Mouse (Mus musculus): ENCODE data around the gene Kdm2a. TPM values are rescaled to one million over a fixed set of nuclear protein-coding genes. Genes with fewer than 3 reads are reported as not detected.

The Kdm2a gene
- polyA plus RNA-seq, 1 experiment, result 9.4 TPM

- Histone ChIP-seq H3K27me3 (replicated peaks) (peaks cover 58% of the 10 kb centered on the region), H3K4me1 (peaks cover 50% of the 10 kb centered on the region), H3K36me3 (replicated peaks; ENCODE audit: low read length) (no peaks in the 10 kb centered on the region), H3K9me3 (peaks cover 14% of the 10 kb centered on the region), H3K4me3 (replicated peaks) (no peak overlapping the region)
- no peak for TF ChIP-seq FLI1 (IDR thresholded peaks at IDR 0.05; ENCODE audit: low read length)
- no peak for TF ChIP-seq GATA1 (IDR thresholded peaks at IDR 0.05; ENCODE audit: borderline replicate concordance, low read length)
These were observed 39.8 kb upstream of the Kdm2a start for GRCm38 (mm10) chr19:4437886-4438285.

GRCm38 (mm10) chr19:4436254-4436653 is 38.2 kb upstream of the Kdm2a start:
- no peak for TF ChIP-seq FLI1 (IDR thresholded peaks at IDR 0.05; ENCODE audit: low read length)
- no peak for TF ChIP-seq GATA1 (IDR thresholded peaks at IDR 0.05; ENCODE audit: borderline replicate concordance, low read length)
- H3K4me1 ChIP-seq, result peaks cover 38% of the 10 kb centered on the region
- H3K4me3 ChIP-seq (replicated peaks), result no peak overlapping the region
- peaks cover 14% of the 10 kb centered on the region for H3K9me3 ChIP-seq
- H3K36me3 ChIP-seq (replicated peaks; ENCODE audit: low read length), result no peaks in the 10 kb centered on the region
- H3K27me3 ChIP-seq (replicated peaks), result peaks cover 69% of the 10 kb centered on the region

- Histone ChIP-seq H3K9me3 (peaks cover 14% of the 10 kb centered on the region), H3K27me3 (replicated peaks) (peaks cover 61% of the 10 kb centered on the region), H3K4me1 (peaks cover 26% of the 10 kb centered on the region), H3K4me3 (replicated peaks) (no peak overlapping the region), H3K36me3 (replicated peaks; ENCODE audit: low read length) (no peaks in the 10 kb centered on the region)
- TF ChIP-seq FLI1 (IDR thresholded peaks at IDR 0.05; ENCODE audit: low read length) (no peak), GATA1 (IDR thresholded peaks at IDR 0.05; ENCODE audit: borderline replicate concordance, low read length) (no peak)
These were observed 36.9 kb upstream of the Kdm2a start for GRCm38 (mm10) chr19:4434999-4435398.

GRCm38 (mm10) chr19:4433756-4434155 is 35.7 kb upstream of the Kdm2a start:
- Histone ChIP-seq H3K9me3 (peaks cover 14% of the 10 kb centered on the region), H3K4me3 (replicated peaks) (no peak overlapping the region), H3K4me1 (peaks cover 14% of the 10 kb centered on the region), H3K36me3 (replicated peaks; ENCODE audit: low read length) (no peaks in the 10 kb centered on the region), H3K27me3 (replicated peaks) (peaks cover 61% of the 10 kb centered on the region)
- TF ChIP-seq GATA1 (IDR thresholded peaks at IDR 0.05; ENCODE audit: borderline replicate concordance, low read length) (no peak), FLI1 (IDR thresholded peaks at IDR 0.05; ENCODE audit: low read length) (no peak)

GRCm38 (mm10) chr19:4430091-4430620 is 32.1 kb upstream of the Kdm2a start:
- Histone ChIP-seq H3K27me3 (replicated peaks) (peaks cover 51% of the 10 kb centered on the region), H3K4me1 (peaks cover 6% of the 10 kb centered on the region), H3K9me3 (peaks cover 3% of the 10 kb centered on the region), H3K36me3 (replicated peaks; ENCODE audit: low read length) (no peaks in the 10 kb centered on the region), H3K4me3 (replicated peaks) (no peak overlapping the region)
- TF ChIP-seq GATA1 (IDR thresholded peaks at IDR 0.05; ENCODE audit: borderline replicate concordance, low read length), result no peak
- TF ChIP-seq FLI1 (IDR thresholded peaks at IDR 0.05; ENCODE audit: low read length), result no peak

GRCm38 (mm10) chr19:4425610-4426366 is 27.7 kb upstream of the Kdm2a start:
- H3K9me3 ChIP-seq, result peaks cover 3% of the 10 kb centered on the region; the same call in 1 of the 2 replicates
- no peaks in the 10 kb centered on the region for H3K36me3 ChIP-seq (replicated peaks; ENCODE audit: low read length)
- TF ChIP-seq FLI1 (IDR thresholded peaks at IDR 0.05; ENCODE audit: low read length) (no peak), GATA1 (IDR thresholded peaks at IDR 0.05; ENCODE audit: borderline replicate concordance, low read length) (no peak)
- no peak overlapping the region for H3K4me3 ChIP-seq (replicated peaks)
- H3K4me1 ChIP-seq, result peaks cover 11% of the 10 kb centered on the region
- H3K27me3 ChIP-seq (replicated peaks), result peaks cover 43% of the 10 kb centered on the region

- TF ChIP-seq GATA1 (IDR thresholded peaks at IDR 0.05; ENCODE audit: borderline replicate concordance, low read length) (no peak), FLI1 (IDR thresholded peaks at IDR 0.05; ENCODE audit: low read length) (no peak)
- peaks cover 33% of the 10 kb centered on the region for H3K27me3 ChIP-seq (replicated peaks)
- peaks cover 3% of the 10 kb centered on the region; the same call in 1 of the 2 replicates for H3K9me3 ChIP-seq
- H3K4me3 ChIP-seq (replicated peaks), result no peak overlapping the region
- peaks cover 23% of the 10 kb centered on the region for H3K4me1 ChIP-seq
- no peaks in the 10 kb centered on the region for H3K36me3 ChIP-seq (replicated peaks; ENCODE audit: low read length)
These were observed 24.9 kb upstream of the Kdm2a start for GRCm38 (mm10) chr19:4423021-4423420.

GRCm38 (mm10) chr19:4422581-4422980 is 24.5 kb upstream of the Kdm2a start:
- no peak overlapping the region for H3K4me3 ChIP-seq (replicated peaks)
- TF ChIP-seq GATA1 (IDR thresholded peaks at IDR 0.05; ENCODE audit: borderline replicate concordance, low read length) (no peak), FLI1 (IDR thresholded peaks at IDR 0.05; ENCODE audit: low read length) (no peak)

GRCm38 (mm10) chr19:4420153-4420910 is 22.2 kb upstream of the Kdm2a start:
- Histone ChIP-seq H3K4me1 (peaks cover 30% of the 10 kb centered on the region), H3K36me3 (replicated peaks; ENCODE audit: low read length) (no peaks in the 10 kb centered on the region), H3K4me3 (replicated peaks) (no peak overlapping the region), H3K27me3 (replicated peaks) (peaks cover 15% of the 10 kb centered on the region), H3K9me3 (peaks cover 3% of the 10 kb centered on the region; the same call in 1 of the 2 replicates)
- TF ChIP-seq FLI1 (IDR thresholded peaks at IDR 0.05; ENCODE audit: low read length) (no peak), GATA1 (IDR thresholded peaks at IDR 0.05; ENCODE audit: borderline replicate concordance, low read length) (no peak)

More at GRCm38 (mm10) chr19:4422581-4422980, 24.5 kb upstream of the Kdm2a start:
- Histone ChIP-seq H3K36me3 (replicated peaks; ENCODE audit: low read length) (no peaks in the 10 kb centered on the region), H3K4me1 (peaks cover 26% of the 10 kb centered on the region), H3K27me3 (replicated peaks) (peaks cover 30% of the 10 kb centered on the region), H3K9me3 (peaks cover 3% of the 10 kb centered on the region; the same call in 1 of the 2 replicates)

Data from megakaryocyte, embryonic 14.5 days (primary cell).